Mouse (Mus musculus) ovary, adult 10 weeks (tissue): ENCODE measurements around the gene Szt2. TPM values are rescaled to one million over a fixed set of nuclear protein-coding genes. Genes with fewer than 3 reads are reported as not detected.

ENCODE experiments used
- polyA plus RNA-seq: library from polyadenylated mRNA; stranded (reverse); fragments of 350-450 nt; fragmentation: Illumina TruSeq; extraction: RNeasy Lipid Tissue Mini Kit (QIAGEN cat#74804); gene quantifications from one replicate; pipeline ENCODE4 v1.2.3, GENCODE M21; 2014

Gene Szt2
- polyA plus RNA-seq, result 0.88 TPM

GRCm38 (mm10) chr4:118409142-118409900, at the start of gene Szt2, which contains the start of gene Med8:
Gene Szt2 (minus strand): TSS chr4:118409273.
Gene Med8 (plus strand): TSS chr4:118409337.

GRCm38 (mm10) chr4:118457345-118457975, 48.4 kb upstream of the Szt2 start, which contains the start of gene Mpl:
Gene Mpl (minus strand): TSS chr4:118457513.

GRCm38 (mm10) chr4:118436820-118437603, 27.9 kb upstream of the Szt2 start, which contains the start of gene Cdc20:
Gene Cdc20 (minus strand): TSS chr4:118437352.

GRCm38 (mm10) chr4:118427768-118428451, 18.8 kb upstream of the Szt2 start, which contains the start of gene Elovl1:
Gene Elovl1 (plus strand): TSS chr4:118428093.

Other genes starting within 250 kb of the Szt2 start
- 7.1 TPM for gene Kdm4a, start 229.2 kb downstream of the Szt2 start, polyA plus RNA-seq
- 2.6 TPM for gene Ptprf, start 117.9 kb downstream of the Szt2 start, polyA plus RNA-seq
- gene Med8, start 64 bp upstream of the Szt2 start, polyA plus RNA-seq, result 32.3 TPM
- 27.4 TPM for gene Elovl1, start 18.8 kb upstream of the Szt2 start, polyA plus RNA-seq
- gene Cdc20, start 28.1 kb upstream of the Szt2 start, polyA plus RNA-seq, result 4.8 TPM
- gene Mpl, start 48.2 kb upstream of the Szt2 start, polyA plus RNA-seq, result not detected
- 1.1 TPM for gene Tie1, start 80.8 kb upstream of the Szt2 start, polyA plus RNA-seq
- 0.88 TPM for gene 2610528J11Rik, start 117.7 kb upstream of the Szt2 start, polyA plus RNA-seq
- gene Tmem125, start 134.8 kb upstream of the Szt2 start, polyA plus RNA-seq, result 0.66 TPM
- 2.1 TPM for gene Cfap57, start 211.5 kb upstream of the Szt2 start, polyA plus RNA-seq
- 19.5 TPM for gene Ebna1bp2, start 211.5 kb upstream of the Szt2 start, polyA plus RNA-seq
- not detected for gene Olfr62, start 249.7 kb upstream of the Szt2 start, polyA plus RNA-seq